Mouse (Mus musculus): ENCODE measurements around the gene Sgk2.

DNA sequence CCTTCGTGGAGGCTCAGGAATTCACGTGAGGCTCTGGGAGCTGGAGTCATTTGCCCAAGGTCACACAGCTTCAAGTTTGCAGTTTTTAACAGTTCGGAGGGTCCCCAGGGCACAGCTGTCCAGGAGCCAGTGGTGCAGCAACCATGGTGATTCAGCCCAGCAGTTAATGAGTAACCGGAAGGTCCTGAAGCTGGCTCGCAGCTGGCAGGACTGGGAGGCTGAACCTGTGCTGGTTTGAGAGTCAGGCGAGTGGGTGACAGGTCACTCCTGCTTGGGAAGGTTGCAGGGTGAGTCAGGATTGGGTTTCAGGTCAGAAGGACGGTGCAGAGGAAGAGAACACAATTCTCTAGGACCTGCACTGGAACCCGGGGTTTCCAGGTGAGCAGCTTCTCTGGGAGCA is at the start of gene Sgk2:
- TF ChIP-seq CTCF (IDR thresholded peaks at IDR 0.05; ENCODE audit: extremely low read depth, insufficient read length, insufficient replicate concordance, low read depth, low read length) (no peak), POLR2A (IDR thresholded peaks at IDR 0.05; ENCODE audit: low read depth, low read length) (no peak)
